Mouse (Mus musculus) duodenum, adult 2 months (tissue): ENCODE measurements around the gene Agfg1. TPM values are rescaled to one million over a fixed set of nuclear protein-coding genes. Genes with fewer than 3 reads are reported as not detected.

Experiments used
- polyA plus RNA-seq: library from polyadenylated mRNA; depleted of rRNA; stranded (reverse); fragments of >200 nt; gene quantifications from 2 replicates; pipeline ENCODE4 v1.2.3, GENCODE M21; 2012; ENCODE audit warnings: low replicate concordance; rRNA removed

Agfg1 gene
- polyA plus RNA-seq, result 29.5 and 31.7 TPM in 2 replicates

GRCm38 (mm10) chr1:82839296-82839613, at the start of gene Agfg1:
Gene Agfg1 (plus strand): TSS chr1:82839483.

GRCm38 (mm10) chr1:82913025-82913424, 73.7 kb downstream of the Agfg1 start, which contains the start of gene A030005L19Rik:
Gene A030005L19Rik (plus strand): TSS chr1:82913325.

GRCm38 (mm10) chr1:82924650-82925049, 85.4 kb downstream of the Agfg1 start, which contains the start of gene A030014E15Rik:
Gene A030014E15Rik (plus strand): TSS chr1:82924917.

GRCm38 (mm10) chr1:82931326-82931725, 92.0 kb downstream of the Agfg1 start, which contains the start of gene Gm6217:
Gene Gm6217 (minus strand): TSS chr1:82931399.

GRCm38 (mm10) chr1:82943295-82943694, 104.0 kb downstream of the Agfg1 start, which contains the start of gene A030003K21Rik:
Gene A030003K21Rik (minus strand): TSS chr1:82943388.

Other genes starting within 250 kb of the Agfg1 start
- 37.0 and 112 TPM in 2 replicates for gene Mff, start 114.6 kb upstream of the Agfg1 start, polyA plus RNA-seq
- gene Tm4sf20, start 71.0 kb upstream of the Agfg1 start, polyA plus RNA-seq, result 39.2 and 73.1 TPM in 2 replicates
- not detected in 2 replicates for gene Gm47791, start 68.2 kb upstream of the Agfg1 start, polyA plus RNA-seq
- 0.91 and 1.2 TPM in 2 replicates for gene A030005L19Rik, start 73.8 kb downstream of the Agfg1 start, polyA plus RNA-seq
- gene A030014E15Rik, start 85.4 kb downstream of the Agfg1 start, polyA plus RNA-seq, result not detected in 2 replicates
- not detected in 2 replicates for gene Gm6217, start 91.9 kb downstream of the Agfg1 start, polyA plus RNA-seq
- not detected in 2 replicates for gene A030003K21Rik, start 103.9 kb downstream of the Agfg1 start, polyA plus RNA-seq
- not detected in 2 replicates for gene Gm7544, start 116.5 kb downstream of the Agfg1 start, polyA plus RNA-seq
- not detected in 2 replicates for gene Gm47955, start 120.8 kb downstream of the Agfg1 start, polyA plus RNA-seq
- not detected in 2 replicates for gene Gm47959, start 161.1 kb downstream of the Agfg1 start, polyA plus RNA-seq
- 1.8 and 7.3 TPM in 2 replicates for gene Slc19a3, start 199.0 kb downstream of the Agfg1 start, polyA plus RNA-seq
- not detected in 2 replicates for gene Krtap28-10, start 203.0 kb downstream of the Agfg1 start, polyA plus RNA-seq
- gene Gm47969, start 205.4 kb downstream of the Agfg1 start, polyA plus RNA-seq, result not detected in 2 replicates
- not detected in 2 replicates for gene A030005K14Rik, start 219.9 kb downstream of the Agfg1 start, polyA plus RNA-seq
- gene Krtap28-13, start 221.4 kb downstream of the Agfg1 start, polyA plus RNA-seq, result not detected in 2 replicates